Mouse (Mus musculus): ENCODE data around the gene Dusp15.

DNA sequence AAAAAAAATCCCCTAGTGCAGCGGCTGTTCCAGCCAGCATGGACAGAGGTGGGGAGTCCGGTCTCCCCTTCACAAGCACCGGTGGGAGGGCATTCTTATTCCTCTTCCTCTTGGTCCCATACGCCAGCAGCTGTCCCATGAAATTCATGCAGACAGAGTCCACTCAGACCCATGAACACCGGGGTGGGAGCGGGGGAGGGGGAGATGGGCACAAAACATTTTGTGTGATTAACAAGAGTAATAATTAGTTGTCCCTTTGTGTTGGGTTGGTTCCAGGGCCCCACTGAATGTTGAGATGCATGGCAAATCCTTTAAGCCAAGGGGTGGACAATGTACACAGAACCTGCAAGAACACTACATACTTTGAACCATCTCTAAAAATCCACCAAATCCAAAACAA, 10.4 kb downstream of the Dusp15 start:
- TF ChIP-seq POLR2A (IDR thresholded peaks at IDR 0.05; ENCODE audit: borderline replicate concordance, low read depth, low read length) = no peak
- no peak for TF ChIP-seq CTCF (IDR thresholded peaks at IDR 0.05; ENCODE audit: low read depth, low read length)
